11 mouse cellular contexts compared by ENCODE assay signal in the genomic region with DNA sequence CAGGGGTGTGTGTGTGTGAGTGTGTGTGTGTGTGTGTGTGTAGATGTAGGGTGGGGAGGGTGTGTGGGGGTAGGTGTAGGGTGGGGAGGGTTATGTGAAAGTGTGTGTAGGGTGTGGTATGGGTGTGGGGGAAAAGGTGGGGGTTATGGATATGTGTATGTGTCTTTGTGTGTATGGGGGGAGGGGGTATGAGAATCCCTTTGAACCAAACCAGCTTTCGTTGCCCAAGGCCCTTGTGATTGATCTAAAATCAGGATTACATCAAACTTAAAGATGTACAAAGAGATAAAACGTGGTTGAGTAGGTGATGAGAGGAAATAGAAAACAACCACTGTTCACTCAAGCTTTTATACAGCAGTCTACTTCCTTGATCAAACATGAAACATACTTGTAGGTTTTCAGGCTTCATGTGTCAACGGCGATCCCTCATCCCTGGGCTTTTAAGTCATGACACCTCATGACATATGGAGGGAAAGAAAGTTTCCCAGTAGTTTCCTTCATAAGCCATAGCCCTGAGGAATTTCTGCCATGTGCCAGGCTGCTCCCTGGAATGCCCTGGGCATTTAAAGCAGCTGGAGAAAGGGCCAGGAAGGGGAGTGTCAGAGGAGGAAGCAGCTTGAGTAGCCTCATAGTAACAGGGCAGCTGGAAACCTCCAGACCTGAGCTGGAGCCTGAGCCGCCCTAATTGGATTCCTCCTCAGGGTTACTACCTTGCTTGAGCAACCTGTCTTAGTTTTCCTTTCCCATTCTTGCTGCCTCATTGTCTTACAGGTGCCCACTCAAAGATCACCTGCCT. TPM values are rescaled to one million over a fixed set of nuclear protein-coding genes. Genes with fewer than 3 reads are reported as not detected.
DNase-seq lines count a peak whose midpoint lies in the region; ATAC-seq lines count a peak whose summit lies in the region.
"Had no signal": no experiment of that assay in that cellular context is flagged by ENCODE, and none has a peak within 500 bp of the region (broad histone marks: within the 10 kb centered on the region; RNA-seq: fewer than 3 reads in every experiment).

No protein-coding gene starts in this region.

- peaks cover 38% of the 10 kb centered on the region for H3K4me1 ChIP-seq in lung, embryonic 15.5 days
- H3K4me1 ChIP-seq: forebrain, embryonic 13.5 days; limb, embryonic 12.5 days had no signal

- ATAC-seq in inflammation-experienced regulatory T-cells, adult 6 months = peak; percentile 61
- ATAC-seq in lung, embryonic 15.5 days (ENCODE audit: borderline replicate concordance, extremely low read depth, low FRiP score, low TSS enrichment) = no peak; the same call in 1 of the 2 replicates
- ATAC-seq: forebrain, embryonic 13.5 days had no signal

- no peak overlapping the region for H3K4me3 ChIP-seq in lung, embryonic 15.5 days
- H3K4me3 ChIP-seq: forebrain, embryonic 13.5 days; limb, embryonic 12.5 days had no signal

- no peak overlapping the region for H3K9ac ChIP-seq in lung, embryonic 15.5 days
- H3K9ac ChIP-seq: forebrain, embryonic 13.5 days; limb, embryonic 12.5 days had no signal

- H3K9me3 ChIP-seq in lung, embryonic 15.5 days = no peaks in the 10 kb centered on the region
- H3K9me3 ChIP-seq: forebrain, embryonic 13.5 days; limb, embryonic 12.5 days had no signal

- no peaks in the 10 kb centered on the region for H3K36me3 ChIP-seq in lung, embryonic 15.5 days
- H3K36me3 ChIP-seq: limb, embryonic 12.5 days had no signal

- DNase-seq in thymus, postnatal 0 days (ENCODE audit: low spot score) = peak; percentile 29
- no peak for DNase-seq in thymus, postnatal 4 days
- DNase-seq in cerebellum, postnatal 10 days = no peak
- DNase-seq in testis, postnatal 14 days (ENCODE audit: low spot score) = no peak
- no peak for DNase-seq in MN1 (ENCODE audit: low spot score)
- DNase-seq: right cerebral cortex, postnatal 25 days had no signal

- H3K4me2 ChIP-seq in lung, embryonic 15.5 days = no peak overlapping the region
- H3K4me2 ChIP-seq: forebrain, embryonic 13.5 days; limb, embryonic 12.5 days had no signal

- H3K27me3 ChIP-seq in lung, embryonic 15.5 days = no peaks in the 10 kb centered on the region
- H3K27me3 ChIP-seq: forebrain, embryonic 13.5 days; limb, embryonic 12.5 days had no signal

- WGBS in lung, embryonic 15.5 days = 49% methylated on average over 5 of the region's 5 CpGs

- H3K27ac ChIP-seq in lung, embryonic 15.5 days = 0 out of 2 replicates have a peak overlapping the region, but pooled peaks have one; percentile 17
- H3K27ac ChIP-seq: forebrain, embryonic 13.5 days; kidney, postnatal 0 days; limb, embryonic 12.5 days had no signal

RNA-seq across cellular contexts. Expression of a gene that starts 9.5 kb away (rescaled TPM):
- 87.9 and 98.6 TPM in 2 replicates for polyA plus RNA-seq in thymus, postnatal 0 days (2015; fragmentation: Nextera tagmentation; extraction: Ambion mirVana)
- 100 to 1,000 TPM; 146 to 245 (median 156) TPM for polyA plus RNA-seq in inflammation-experienced regulatory T-cells, adult 6 months (2017; shearing (Covaris generic))
- polyA plus RNA-seq in lung, embryonic 15.5 days (2015; fragmentation: Nextera tagmentation; extraction: Ambion mirVana) = 26.5 and 32.5 TPM in 2 replicates
